Mouse (Mus musculus): ENCODE measurements at regions not wholly inside any gene's neighbourhood (a gene's known extent, or its start where the extent isn't known, plus 50 kb on each side); places are given as distances from the start of the nearest gene placed in this dataset.

DNA sequence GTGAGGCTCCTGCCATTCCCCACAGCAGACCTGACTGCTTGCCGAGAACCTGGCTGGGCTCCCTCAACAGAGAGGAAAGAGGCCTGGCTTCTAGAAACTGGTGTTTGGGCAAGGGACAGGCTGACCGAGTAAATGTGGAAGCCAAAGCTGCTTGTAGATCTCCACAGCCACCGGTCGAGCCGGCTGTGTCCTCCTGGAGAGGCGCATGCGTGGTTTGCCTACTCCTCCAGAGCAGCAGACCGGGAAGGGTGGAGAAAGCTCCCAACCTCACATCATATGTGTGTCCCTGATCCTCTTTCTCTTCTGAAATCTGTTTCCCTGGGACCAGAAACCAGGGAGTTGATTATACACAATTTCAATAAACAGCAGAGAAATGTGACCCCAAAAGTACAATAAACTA is 92.0 kb downstream of the Dad1 start:
- H3K4me1 ChIP-seq (ENCODE audit: insufficient read depth), result no peaks in the 10 kb centered on the region
- no peak overlapping the region for H3K9ac ChIP-seq (replicated peaks)
- no peaks in the 10 kb centered on the region for H3K27me3 ChIP-seq (ENCODE audit: insufficient read depth, low read length)
- DNase-seq (no peak), ATAC-seq (no peak)
- no peaks in the 10 kb centered on the region for H3K36me3 ChIP-seq (replicated peaks; ENCODE audit: insufficient read depth, low read length)
- H3K9me3 ChIP-seq (ENCODE audit: low read length), result no peaks in the 10 kb centered on the region
- H3K4me2 ChIP-seq (ENCODE audit: low read depth, low read length), result no peak overlapping the region
- TF ChIP-seq EP300 (IDR thresholded peaks at IDR 0.05; ENCODE audit: low read depth) (no peak), CTCF (IDR thresholded peaks at IDR 0.05; ENCODE audit: low read depth) (no peak)
- no peak overlapping the region for H3K27ac ChIP-seq (ENCODE audit: low read depth)
- 71% methylated on average over 8 of the region's 8 CpGs for WGBS (ENCODE audit: insufficient replicate concordance)
- H3K4me3 ChIP-seq (ENCODE audit: low read depth, low read length), result no peak overlapping the region

GRCm38 (mm10) chr14:54161206-54161605 is 92.7 kb downstream of the Dad1 start:
- H3K9me3 ChIP-seq (ENCODE audit: low read length), result no peaks in the 10 kb centered on the region
- TF ChIP-seq CTCF (IDR thresholded peaks at IDR 0.05; ENCODE audit: low read depth), result no peak
- TF ChIP-seq EP300 (IDR thresholded peaks at IDR 0.05; ENCODE audit: low read depth), result no peak
- no peak overlapping the region for H3K9ac ChIP-seq (replicated peaks)
- H3K36me3 ChIP-seq (replicated peaks; ENCODE audit: insufficient read depth, low read length), result no peaks in the 10 kb centered on the region
- no peak overlapping the region for H3K4me2 ChIP-seq (ENCODE audit: low read depth, low read length)
- H3K4me1 ChIP-seq (ENCODE audit: insufficient read depth), result no peaks in the 10 kb centered on the region
- H3K27ac ChIP-seq (ENCODE audit: low read depth), result no peak overlapping the region
- 68% methylated on average over 7 of the region's 7 CpGs for WGBS (ENCODE audit: insufficient replicate concordance)
- H3K27me3 ChIP-seq (ENCODE audit: insufficient read depth, low read length), result no peaks in the 10 kb centered on the region
- no peak for DNase-seq
- no peak for ATAC-seq
- H3K4me3 ChIP-seq (ENCODE audit: low read depth, low read length), result no peak overlapping the region

- no peaks in the 10 kb centered on the region for H3K4me1 ChIP-seq (ENCODE audit: insufficient read depth)
- no peak overlapping the region for H3K9ac ChIP-seq (replicated peaks)
- TF ChIP-seq CTCF (IDR thresholded peaks at IDR 0.05; ENCODE audit: low read depth) (no peak), EP300 (IDR thresholded peaks at IDR 0.05; ENCODE audit: low read depth) (no peak)
- DNase-seq (no peak), ATAC-seq (no peak)
- H3K4me3 ChIP-seq (ENCODE audit: low read depth, low read length), result no peak overlapping the region
- WGBS (ENCODE audit: insufficient replicate concordance), result 80% methylated on average over 7 of the region's 7 CpGs
- no peaks in the 10 kb centered on the region for H3K27me3 ChIP-seq (ENCODE audit: insufficient read depth, low read length)
- no peaks in the 10 kb centered on the region for H3K36me3 ChIP-seq (replicated peaks; ENCODE audit: insufficient read depth, low read length)
- H3K4me2 ChIP-seq (ENCODE audit: low read depth, low read length), result no peak overlapping the region
- no peaks in the 10 kb centered on the region for H3K9me3 ChIP-seq (ENCODE audit: low read length)
- no peak overlapping the region for H3K27ac ChIP-seq (ENCODE audit: low read depth)
These were observed 94.1 kb downstream of the Dad1 start for GRCm38 (mm10) chr14:54159816-54160215.

- H3K4me3 ChIP-seq (ENCODE audit: low read depth, low read length), result no peak overlapping the region
- 0 out of 2 replicates have a peak, but pooled peaks cover 7% of the 10 kb centered on the region for H3K27me3 ChIP-seq (ENCODE audit: insufficient read depth, low read length)
- H3K9me3 ChIP-seq (ENCODE audit: low read length), result no peaks in the 10 kb centered on the region
- H3K9ac ChIP-seq (replicated peaks), result no peak overlapping the region
- H3K4me1 ChIP-seq (ENCODE audit: insufficient read depth), result no peaks in the 10 kb centered on the region
- ATAC-seq (no peak), DNase-seq (no peak)
- H3K27ac ChIP-seq (ENCODE audit: low read depth), result no peak overlapping the region
- 69% methylated on average over 9 of the region's 9 CpGs for WGBS (ENCODE audit: insufficient replicate concordance)
- H3K36me3 ChIP-seq (replicated peaks; ENCODE audit: insufficient read depth, low read length), result no peaks in the 10 kb centered on the region
- H3K4me2 ChIP-seq (ENCODE audit: low read depth, low read length), result no peak overlapping the region
- TF ChIP-seq EP300 (IDR thresholded peaks at IDR 0.05; ENCODE audit: low read depth) (no peak), CTCF (IDR thresholded peaks at IDR 0.05; ENCODE audit: low read depth) (no peak)
These were observed 95.5 kb downstream of the Dad1 start for GRCm38 (mm10) chr14:54158214-54158965.

- no peak overlapping the region for H3K9ac ChIP-seq (replicated peaks)
- 0 out of 2 replicates have a peak, but pooled peaks cover 7% of the 10 kb centered on the region for H3K27me3 ChIP-seq (ENCODE audit: insufficient read depth, low read length)
- ATAC-seq, result no peak
- 0 out of 2 replicates have a peak, but pooled peaks cover 7% of the 10 kb centered on the region for H3K4me1 ChIP-seq (ENCODE audit: insufficient read depth)
- H3K4me3 ChIP-seq (ENCODE audit: low read depth, low read length), result no peak overlapping the region
- WGBS (ENCODE audit: insufficient replicate concordance), result 81% methylated on average over 6 of the region's 6 CpGs
- no peak for DNase-seq
- TF ChIP-seq CTCF (IDR thresholded peaks at IDR 0.05; ENCODE audit: low read depth) (no peak), EP300 (IDR thresholded peaks at IDR 0.05; ENCODE audit: low read depth) (no peak)
- H3K27ac ChIP-seq (ENCODE audit: low read depth), result no peak overlapping the region
- no peaks in the 10 kb centered on the region for H3K9me3 ChIP-seq (ENCODE audit: low read length)
- no peaks in the 10 kb centered on the region for H3K36me3 ChIP-seq (replicated peaks; ENCODE audit: insufficient read depth, low read length)
- no peak overlapping the region for H3K4me2 ChIP-seq (ENCODE audit: low read depth, low read length)
These were observed 97.4 kb downstream of the Dad1 start for GRCm38 (mm10) chr14:54156536-54156935.

DNA sequence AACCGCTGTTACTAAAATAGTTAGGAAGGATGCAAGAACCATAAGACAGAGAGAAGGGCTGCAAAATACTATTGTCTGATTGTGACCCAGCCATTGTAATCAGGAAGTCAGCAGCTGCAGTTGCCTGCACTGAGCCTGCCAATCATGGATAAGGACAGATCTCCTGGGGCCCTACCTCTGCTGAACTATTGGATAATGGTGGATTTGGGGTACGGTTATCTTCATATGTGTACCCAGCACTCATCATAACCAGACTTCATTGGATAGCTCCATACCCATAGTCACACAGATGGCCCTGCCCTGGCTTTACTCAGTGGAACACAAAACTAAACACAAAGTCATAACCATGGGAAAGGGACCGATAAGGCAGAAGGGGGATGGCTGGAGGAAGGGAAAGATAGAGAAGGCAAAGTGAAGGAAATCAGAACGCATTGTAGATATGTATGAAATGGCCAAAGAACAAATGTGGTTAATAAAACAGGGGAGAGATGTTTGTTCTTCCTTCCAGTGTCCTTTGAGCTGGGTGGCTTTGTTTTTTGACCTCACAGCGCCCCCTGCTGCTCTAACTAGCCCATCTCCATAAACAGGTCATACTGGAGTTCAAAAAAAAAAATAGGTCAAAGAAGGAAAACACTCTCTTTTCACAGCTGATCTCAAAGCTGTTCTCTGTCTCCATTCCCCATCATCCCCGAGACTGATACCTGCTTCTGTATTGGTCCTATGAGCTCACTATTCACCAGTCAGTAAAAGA is 101.2 kb downstream of the Dad1 start:
- peak; percentile 96 for ATAC-seq
- H3K9me3 ChIP-seq (ENCODE audit: low read length), result no peaks in the 10 kb centered on the region
- H3K4me2 ChIP-seq (ENCODE audit: low read depth, low read length), result no peak overlapping the region
- no peak overlapping the region for H3K27ac ChIP-seq (ENCODE audit: low read depth)
- no peak overlapping the region for H3K4me3 ChIP-seq (ENCODE audit: low read depth, low read length)
- no peak overlapping the region for H3K9ac ChIP-seq (replicated peaks)
- DNase-seq, result peak; percentile 82
- no peaks in the 10 kb centered on the region for H3K36me3 ChIP-seq (replicated peaks; ENCODE audit: insufficient read depth, low read length)
- WGBS (ENCODE audit: insufficient replicate concordance), result 28% methylated on average over 6 of the region's 6 CpGs
- 0 out of 2 replicates have a peak, but pooled peaks cover 7% of the 10 kb centered on the region for H3K27me3 ChIP-seq (ENCODE audit: insufficient read depth, low read length)
- 0 out of 2 replicates have a peak, but pooled peaks cover 7% of the 10 kb centered on the region for H3K4me1 ChIP-seq (ENCODE audit: insufficient read depth)
- TF ChIP-seq EP300 (IDR thresholded peaks at IDR 0.05; ENCODE audit: low read depth), result peak; percentile 88
- TF ChIP-seq CTCF (IDR thresholded peaks at IDR 0.05; ENCODE audit: low read depth), result peak; percentile 79
